Mouse (Mus musculus): ENCODE data around the gene Sos1. TPM values are rescaled to one million over a fixed set of nuclear protein-coding genes. Genes with fewer than 3 reads are reported as not detected.

Sos1 gene
- polyA plus RNA-seq, 1 experiment from 2014 or later: 9.3 TPM

DNA sequence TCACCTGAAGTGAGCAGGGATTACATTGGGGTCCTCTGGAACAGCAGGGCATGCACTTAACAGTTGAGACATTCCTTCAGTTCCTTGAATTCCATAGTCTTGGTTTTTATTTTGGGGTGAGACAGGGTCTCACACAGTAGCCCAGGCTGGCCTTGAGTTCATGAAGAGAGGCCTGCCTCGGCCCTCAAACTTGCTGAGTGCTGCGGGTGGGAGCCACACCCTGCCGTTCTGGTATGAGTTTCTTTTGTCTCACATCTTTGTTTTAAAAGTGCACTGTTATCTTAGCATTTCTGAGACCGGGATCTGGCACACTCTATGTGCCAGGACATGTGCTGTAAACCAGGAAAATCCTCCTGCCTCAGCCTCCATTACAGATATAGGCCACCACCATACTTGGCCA is 19.8 kb upstream of the Sos1 start:
- H3K9ac ChIP-seq (replicated peaks; ENCODE audit: low read depth, low read length): no peak overlapping the region
- no peaks in the 10 kb centered on the region for H3K9me3 ChIP-seq (ENCODE audit: control insufficient read depth, low read depth, low read length)
- WGBS: 70% methylated on average over 4 of the region's 4 CpGs
- ATAC-seq (ENCODE audit: insufficient number of reproducible peaks, insufficient read depth, low FRiP score, low read depth): no peak
- H3K4me2 ChIP-seq (replicated peaks; ENCODE audit: low read depth, low read length): no peak overlapping the region
- no peaks in the 10 kb centered on the region for H3K27me3 ChIP-seq (ENCODE audit: control insufficient read depth, insufficient read depth, low read length)
- no peaks in the 10 kb centered on the region for H3K36me3 ChIP-seq (ENCODE audit: control insufficient read depth, insufficient read depth, low read length)
- H3K4me1 ChIP-seq (ENCODE audit: control insufficient read depth, insufficient read depth, low read length): no peaks in the 10 kb centered on the region
- H3K4me3 ChIP-seq (ENCODE audit: low read depth, low read length): no peak overlapping the region
- no peak overlapping the region for H3K27ac ChIP-seq (ENCODE audit: low read length)

DNA sequence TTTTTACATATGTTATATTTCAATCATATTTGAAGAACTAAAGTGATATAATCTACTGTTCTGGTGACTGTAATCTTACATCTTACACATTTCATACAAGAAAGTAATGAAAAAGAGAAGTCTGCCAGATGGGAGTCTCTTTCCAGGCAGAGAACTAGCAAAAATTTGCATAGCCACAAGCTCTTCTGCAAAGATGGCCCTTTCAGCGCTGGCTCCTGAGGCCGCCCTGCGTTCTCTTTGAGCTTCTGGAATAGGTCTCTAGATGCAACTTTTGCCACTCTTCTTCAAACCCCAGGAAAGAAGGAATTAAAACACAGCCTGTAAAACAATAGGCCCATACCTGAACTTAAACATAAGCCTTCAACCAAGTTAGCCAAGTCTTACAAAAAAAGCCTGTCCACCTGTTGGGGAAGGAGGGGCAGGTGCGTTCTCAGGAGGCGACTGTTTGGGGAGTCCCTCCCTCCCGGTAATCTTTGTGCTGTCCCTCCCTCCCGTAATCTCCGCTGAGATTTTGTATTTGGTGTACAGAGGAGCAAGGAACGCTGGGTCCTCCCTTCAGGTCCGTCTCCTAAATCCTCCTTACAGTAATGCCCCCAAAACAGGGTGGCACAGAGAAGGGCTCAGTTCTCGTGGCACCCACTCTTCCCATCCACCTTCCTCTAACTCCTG is 18.5 kb upstream of the Sos1 start:
- no peak overlapping the region for H3K4me3 ChIP-seq (ENCODE audit: low read depth, low read length)
- no peaks in the 10 kb centered on the region for H3K9me3 ChIP-seq (ENCODE audit: control insufficient read depth, low read depth, low read length)
- 51% methylated on average over 11 of the region's 11 CpGs for WGBS

DNA sequence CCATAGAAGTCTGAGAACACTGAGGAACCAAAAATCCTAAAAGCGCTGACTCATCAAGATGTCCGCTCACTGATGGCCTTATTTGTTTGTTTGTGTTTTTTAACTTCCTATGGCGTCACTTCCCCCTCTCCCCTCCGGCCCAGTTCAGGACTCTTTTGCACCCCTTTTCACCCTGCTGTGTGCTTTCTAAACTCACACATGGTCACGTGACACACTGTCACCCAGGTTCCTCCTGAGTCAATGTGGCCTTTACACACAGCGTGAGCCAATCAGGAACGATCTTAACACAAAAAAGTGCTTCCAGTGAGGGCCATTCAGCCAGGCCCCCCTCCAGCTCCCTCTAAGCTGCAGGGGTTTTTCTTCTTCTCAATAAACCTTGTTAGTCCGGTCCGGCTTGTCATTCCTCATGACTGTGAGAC is 16.9 kb upstream of the Sos1 start:
- Histone ChIP-seq H3K4me1 (ENCODE audit: control insufficient read depth, insufficient read depth, low read length) (no peaks in the 10 kb centered on the region), H3K4me2 (replicated peaks; ENCODE audit: low read depth, low read length) (no peak overlapping the region), H3K27me3 (ENCODE audit: control insufficient read depth, insufficient read depth, low read length) (no peaks in the 10 kb centered on the region), H3K4me3 (ENCODE audit: low read depth, low read length) (no peak overlapping the region), H3K27ac (ENCODE audit: low read length) (no peak overlapping the region), H3K9ac (replicated peaks; ENCODE audit: low read depth, low read length) (no peak overlapping the region), H3K36me3 (ENCODE audit: control insufficient read depth, insufficient read depth, low read length) (no peaks in the 10 kb centered on the region), H3K9me3 (ENCODE audit: control insufficient read depth, low read depth, low read length) (no peaks in the 10 kb centered on the region)
- WGBS: 77% methylated on average over 9 of the region's 9 CpGs
- peak; percentile 67; the same call in 1 of the 2 replicates for ATAC-seq (ENCODE audit: insufficient number of reproducible peaks, insufficient read depth, low FRiP score, low read depth)

More for the DNA sequence above, 18.5 kb upstream of the Sos1 start:
- no peaks in the 10 kb centered on the region for H3K4me1 ChIP-seq (ENCODE audit: control insufficient read depth, insufficient read depth, low read length)
- no peak overlapping the region for H3K4me2 ChIP-seq (replicated peaks; ENCODE audit: low read depth, low read length)
- ATAC-seq (ENCODE audit: insufficient number of reproducible peaks, insufficient read depth, low FRiP score, low read depth): no peak
- no peaks in the 10 kb centered on the region for H3K27me3 ChIP-seq (ENCODE audit: control insufficient read depth, insufficient read depth, low read length)
- no peak overlapping the region for H3K9ac ChIP-seq (replicated peaks; ENCODE audit: low read depth, low read length)
- no peaks in the 10 kb centered on the region for H3K36me3 ChIP-seq (ENCODE audit: control insufficient read depth, insufficient read depth, low read length)
- no peak overlapping the region for H3K27ac ChIP-seq (ENCODE audit: low read length)

DNA sequence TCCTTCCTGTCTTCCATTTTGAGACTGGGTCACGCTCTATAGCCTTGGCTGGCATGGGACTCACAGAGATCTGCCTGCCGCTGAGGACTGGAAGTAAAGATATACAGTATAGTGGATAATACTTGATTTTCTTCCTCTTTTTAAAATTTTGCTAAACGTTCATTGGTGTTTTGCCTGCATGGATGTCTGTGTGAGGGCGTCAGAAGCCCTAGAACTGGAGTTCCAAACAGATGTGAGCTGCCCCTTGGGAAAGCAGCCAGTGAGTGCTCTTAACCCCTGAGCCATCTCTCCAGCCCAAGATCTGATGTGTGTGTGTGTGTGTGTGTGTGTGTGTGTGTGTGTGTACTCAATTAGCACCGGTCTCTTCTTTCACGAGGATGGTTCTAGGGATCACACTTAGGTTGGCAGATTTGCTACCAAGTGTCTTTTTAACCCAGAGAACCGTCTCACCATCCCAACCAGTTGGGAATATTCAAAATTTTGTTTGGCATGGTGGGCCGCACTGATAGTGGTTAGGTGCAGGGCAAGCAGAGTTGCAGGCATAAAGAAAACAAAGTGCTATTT is 16.4 kb upstream of the Sos1 start:
- ATAC-seq (ENCODE audit: insufficient number of reproducible peaks, insufficient read depth, low FRiP score, low read depth): no peak
- H3K27ac ChIP-seq (ENCODE audit: low read length): no peak overlapping the region

DNA sequence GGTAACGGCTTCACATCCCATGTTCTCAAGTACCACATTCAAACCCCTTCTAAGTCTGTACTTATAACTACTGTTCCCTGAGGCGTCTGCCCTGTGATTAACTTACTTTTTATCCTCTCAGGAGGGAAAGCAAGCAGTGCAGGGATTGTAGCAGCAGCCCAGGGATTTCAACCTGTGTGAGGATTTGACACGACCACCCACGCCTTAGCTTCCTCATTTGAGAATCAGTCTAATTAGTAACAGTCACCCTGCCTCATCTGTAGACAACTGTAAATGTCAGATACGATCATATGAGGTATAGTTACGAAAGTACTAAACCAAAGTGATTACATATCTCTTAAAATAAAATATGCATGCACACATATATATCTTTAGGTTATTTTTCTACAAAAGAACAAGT is 15.9 kb upstream of the Sos1 start:
- Histone ChIP-seq H3K27ac (ENCODE audit: low read length) (no peak overlapping the region), H3K4me2 (replicated peaks; ENCODE audit: low read depth, low read length) (no peak overlapping the region), H3K4me1 (ENCODE audit: control insufficient read depth, insufficient read depth, low read length) (no peaks in the 10 kb centered on the region), H3K9ac (replicated peaks; ENCODE audit: low read depth, low read length) (no peak overlapping the region), H3K27me3 (ENCODE audit: control insufficient read depth, insufficient read depth, low read length) (no peaks in the 10 kb centered on the region), H3K4me3 (ENCODE audit: low read depth, low read length) (no peak overlapping the region), H3K36me3 (ENCODE audit: control insufficient read depth, insufficient read depth, low read length) (no peaks in the 10 kb centered on the region), H3K9me3 (ENCODE audit: control insufficient read depth, low read depth, low read length) (no peaks in the 10 kb centered on the region)
- ATAC-seq (ENCODE audit: insufficient number of reproducible peaks, insufficient read depth, low FRiP score, low read depth): no peak
- WGBS: 76% methylated on average over 6 of the region's 6 CpGs

More for the DNA sequence above, 16.4 kb upstream of the Sos1 start:
- WGBS: 77% methylated on average over 8 of the region's 8 CpGs
- Histone ChIP-seq H3K9me3 (ENCODE audit: control insufficient read depth, low read depth, low read length) (no peaks in the 10 kb centered on the region), H3K27me3 (ENCODE audit: control insufficient read depth, insufficient read depth, low read length) (no peaks in the 10 kb centered on the region), H3K4me1 (ENCODE audit: control insufficient read depth, insufficient read depth, low read length) (no peaks in the 10 kb centered on the region), H3K9ac (replicated peaks; ENCODE audit: low read depth, low read length) (no peak overlapping the region), H3K36me3 (ENCODE audit: control insufficient read depth, insufficient read depth, low read length) (no peaks in the 10 kb centered on the region), H3K4me3 (ENCODE audit: low read depth, low read length) (no peak overlapping the region), H3K4me2 (replicated peaks; ENCODE audit: low read depth, low read length) (no peak overlapping the region)

DNA sequence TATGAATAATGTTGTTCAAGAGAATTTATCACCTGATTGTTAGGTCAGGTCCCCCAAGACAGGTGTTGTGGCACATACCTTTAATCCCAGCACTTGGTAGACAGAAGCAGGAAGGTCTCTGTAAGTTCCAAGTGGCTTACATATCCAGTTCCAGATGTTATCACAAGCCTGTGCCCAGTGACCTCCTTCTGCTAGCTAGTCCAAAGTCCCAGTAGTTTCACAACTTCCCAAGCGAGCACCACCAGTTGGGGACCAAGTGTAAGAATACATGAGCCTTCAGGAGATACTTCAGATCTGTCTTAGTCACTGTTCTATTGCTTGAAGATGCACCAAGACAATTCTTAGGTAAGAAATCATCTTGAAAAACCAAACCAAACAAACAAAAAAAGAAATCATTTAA is 13.6 kb upstream of the Sos1 start:
- H3K36me3 ChIP-seq (ENCODE audit: control insufficient read depth, insufficient read depth, low read length): no peaks in the 10 kb centered on the region
- H3K4me2 ChIP-seq (replicated peaks; ENCODE audit: low read depth, low read length): no peak overlapping the region
- H3K4me3 ChIP-seq (ENCODE audit: low read depth, low read length): no peak overlapping the region
- H3K4me1 ChIP-seq (ENCODE audit: control insufficient read depth, insufficient read depth, low read length): no peaks in the 10 kb centered on the region
- H3K9me3 ChIP-seq (ENCODE audit: control insufficient read depth, low read depth, low read length): no peaks in the 10 kb centered on the region
- WGBS: 87% methylated on average over 1 of the region's 1 CpGs
- no peak overlapping the region for H3K9ac ChIP-seq (replicated peaks; ENCODE audit: low read depth, low read length)
- no peaks in the 10 kb centered on the region for H3K27me3 ChIP-seq (ENCODE audit: control insufficient read depth, insufficient read depth, low read length)
- no peak overlapping the region for H3K27ac ChIP-seq (ENCODE audit: low read length)
- no peak for ATAC-seq (ENCODE audit: insufficient number of reproducible peaks, insufficient read depth, low FRiP score, low read depth)

DNA sequence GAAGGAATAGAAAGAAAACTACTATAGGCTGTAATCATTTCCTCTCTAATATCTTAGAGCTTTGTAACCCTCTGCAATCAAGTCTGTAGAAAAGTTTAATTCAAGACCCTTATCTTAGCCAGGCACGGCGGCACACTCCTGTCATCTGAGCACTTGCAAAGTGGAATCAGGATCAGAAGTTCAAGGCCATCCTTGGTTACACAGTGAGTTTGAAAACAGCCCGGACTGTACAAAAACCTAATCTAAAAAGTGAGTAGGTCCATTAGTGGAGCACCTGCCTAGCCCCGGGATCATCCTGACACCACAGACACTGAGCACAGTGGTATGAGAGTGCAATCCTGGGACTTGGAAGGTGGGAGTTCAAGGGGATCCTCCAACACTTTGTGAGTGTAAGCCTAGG is 12.6 kb upstream of the Sos1 start:
- Histone ChIP-seq H3K4me2 (replicated peaks; ENCODE audit: low read depth, low read length) (no peak overlapping the region), H3K9me3 (ENCODE audit: control insufficient read depth, low read depth, low read length) (no peaks in the 10 kb centered on the region), H3K4me3 (ENCODE audit: low read depth, low read length) (no peak overlapping the region), H3K27me3 (ENCODE audit: control insufficient read depth, insufficient read depth, low read length) (no peaks in the 10 kb centered on the region), H3K36me3 (ENCODE audit: control insufficient read depth, insufficient read depth, low read length) (no peaks in the 10 kb centered on the region), H3K9ac (replicated peaks; ENCODE audit: low read depth, low read length) (no peak overlapping the region), H3K27ac (ENCODE audit: low read length) (no peak overlapping the region), H3K4me1 (ENCODE audit: control insufficient read depth, insufficient read depth, low read length) (no peaks in the 10 kb centered on the region)
- WGBS: 76% methylated on average over 4 of the region's 4 CpGs
- ATAC-seq (ENCODE audit: insufficient number of reproducible peaks, insufficient read depth, low FRiP score, low read depth): no peak

DNA sequence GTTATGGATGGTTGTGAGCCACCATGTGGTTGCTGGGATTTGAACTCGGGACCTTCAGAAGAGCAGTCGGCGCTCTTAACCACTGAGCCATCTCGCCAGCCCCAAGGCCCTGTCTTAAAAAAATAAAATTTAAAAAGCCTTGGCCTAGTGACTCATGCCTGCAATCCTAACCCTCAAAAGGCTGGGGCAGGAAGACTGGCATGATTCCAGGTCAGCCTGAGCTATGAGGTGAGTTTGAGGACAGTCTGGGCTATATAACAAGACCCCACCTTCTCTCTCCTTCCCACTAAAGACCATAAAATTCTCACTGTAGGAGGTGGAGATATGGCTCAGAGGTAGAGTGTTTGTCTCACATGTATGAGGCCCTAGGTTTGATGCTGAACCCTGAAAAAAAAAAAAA is 12.0 kb upstream of the Sos1 start:
- 93% methylated on average over 4 of the region's 4 CpGs for WGBS

DNA sequence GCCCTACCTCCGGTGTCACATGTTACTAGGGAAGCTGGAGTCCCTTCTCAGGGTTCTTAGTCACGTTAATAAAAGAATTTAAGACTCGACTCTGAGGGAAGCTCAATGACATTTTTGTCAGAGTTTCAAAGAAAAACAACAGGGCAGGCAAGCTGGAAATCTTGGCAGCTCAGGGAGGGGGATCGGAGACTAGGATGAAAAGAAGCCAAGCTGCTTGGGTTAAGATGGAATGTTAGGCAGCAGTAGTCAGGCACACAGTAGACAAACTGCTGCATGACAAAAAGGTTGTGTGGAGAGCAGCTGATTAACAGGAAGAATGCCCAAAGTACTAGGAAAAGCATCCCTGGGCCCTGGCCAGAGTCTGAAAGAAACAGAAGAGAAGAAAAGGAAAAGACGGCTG is 9.9 kb upstream of the Sos1 start:
- no peak overlapping the region for H3K4me2 ChIP-seq (replicated peaks; ENCODE audit: low read depth, low read length)
- H3K9ac ChIP-seq (replicated peaks; ENCODE audit: low read depth, low read length): no peak overlapping the region
- no peak overlapping the region for H3K27ac ChIP-seq (ENCODE audit: low read length)
- no peak overlapping the region for H3K4me3 ChIP-seq (ENCODE audit: low read depth, low read length)
- ATAC-seq (ENCODE audit: insufficient number of reproducible peaks, insufficient read depth, low FRiP score, low read depth): no peak
- no peaks in the 10 kb centered on the region for H3K36me3 ChIP-seq (ENCODE audit: control insufficient read depth, insufficient read depth, low read length)
- H3K27me3 ChIP-seq (ENCODE audit: control insufficient read depth, insufficient read depth, low read length): no peaks in the 10 kb centered on the region
- no peaks in the 10 kb centered on the region for H3K4me1 ChIP-seq (ENCODE audit: control insufficient read depth, insufficient read depth, low read length)
- no peaks in the 10 kb centered on the region for H3K9me3 ChIP-seq (ENCODE audit: control insufficient read depth, low read depth, low read length)
- WGBS: 66% methylated on average over 5 of the region's 5 CpGs

More for the DNA sequence above, 12.0 kb upstream of the Sos1 start:
- H3K36me3 ChIP-seq (ENCODE audit: control insufficient read depth, insufficient read depth, low read length): no peaks in the 10 kb centered on the region
- H3K4me3 ChIP-seq (ENCODE audit: low read depth, low read length): no peak overlapping the region
- no peak overlapping the region for H3K9ac ChIP-seq (replicated peaks; ENCODE audit: low read depth, low read length)
- no peak overlapping the region for H3K4me2 ChIP-seq (replicated peaks; ENCODE audit: low read depth, low read length)
- ATAC-seq (ENCODE audit: insufficient number of reproducible peaks, insufficient read depth, low FRiP score, low read depth): no peak
- H3K9me3 ChIP-seq (ENCODE audit: control insufficient read depth, low read depth, low read length): no peaks in the 10 kb centered on the region
- H3K4me1 ChIP-seq (ENCODE audit: control insufficient read depth, insufficient read depth, low read length): no peaks in the 10 kb centered on the region
- H3K27me3 ChIP-seq (ENCODE audit: control insufficient read depth, insufficient read depth, low read length): no peaks in the 10 kb centered on the region
- no peak overlapping the region for H3K27ac ChIP-seq (ENCODE audit: low read length)
